Mouse (Mus musculus) c-Kit-positive CD71-positive TER-119-negative erythroid progenitor cells, embryonic 14.5 days (primary cell): ENCODE results near the gene Gm13290.
A peak's percentile ranks its signal among the peaks of the same experiment; 100 is the strongest.
"Not testable (repeated sequence)": the region's sequence is repeated elsewhere in the genome, so short reads cannot be mapped to it uniquely, and the experiment has no call there.

ENCODE experiments used
- DNase-seq: peaks from one replicate; pipeline ENCODE4 v3.0.0-alpha.2; 2013; ENCODE audit warnings: low read depth

Gm13290 gene

DNA sequence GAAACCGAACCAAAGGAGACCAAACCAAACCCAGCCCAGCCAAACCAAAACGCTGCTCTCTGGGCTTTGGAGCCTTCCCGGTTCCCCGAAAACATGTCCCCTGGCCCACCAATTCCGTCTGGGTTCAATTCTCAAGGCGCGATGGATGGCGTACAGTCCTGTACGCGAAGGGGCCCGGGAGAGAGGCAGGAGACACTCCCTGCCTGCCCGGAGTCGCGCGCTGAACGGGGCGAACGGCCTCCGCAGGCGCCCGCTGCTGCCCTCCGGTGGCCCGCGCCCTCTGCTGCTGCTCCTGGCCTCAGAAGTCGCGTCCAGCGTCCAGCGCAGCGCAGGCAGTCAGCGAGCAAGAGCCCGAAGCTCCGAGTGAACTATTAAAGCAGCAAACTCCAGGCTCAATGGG lies at the start of gene Gm13290:
Gm13290 (plus strand) TSS at position 301 of the 400 bp plus-strand sequence.
- not testable (repeated sequence) for DNase-seq

- no peak for DNase-seq
Observed at GRCm38 (mm10) chr4:88726727-88727126, 46.9 kb upstream of the Gm13290 start.

GRCm38 (mm10) chr4:88727324-88727723 lies 46.3 kb upstream of the Gm13290 start:
- no peak for DNase-seq

- DNase-seq = peak; percentile 35
Observed at GRCm38 (mm10) chr4:88738480-88738879, 35.2 kb upstream of the Gm13290 start.

DNA sequence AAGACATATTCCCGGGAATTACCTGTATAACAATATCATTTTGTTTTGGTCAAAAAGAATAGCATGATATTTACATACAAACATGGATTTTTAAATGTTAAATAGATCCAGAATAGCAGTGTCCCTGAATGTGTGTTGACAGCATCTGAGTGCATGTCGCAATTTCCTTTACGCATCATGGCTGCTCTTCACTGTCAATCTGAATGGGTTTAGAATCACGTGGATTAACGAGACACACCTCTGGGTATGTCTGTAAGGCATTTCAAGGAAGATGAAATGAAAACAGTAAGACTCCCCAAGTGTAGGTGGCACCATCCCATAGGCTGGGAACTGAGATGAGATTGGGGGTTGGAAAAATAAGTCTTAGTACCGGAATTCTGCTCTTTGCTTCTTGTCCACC lies 34.6 kb upstream of the Gm13290 start:
- no peak for DNase-seq

GRCm38 (mm10) chr4:88741426-88741825 lies 32.2 kb upstream of the Gm13290 start:
- DNase-seq = no peak

- DNase-seq = no peak
Observed at GRCm38 (mm10) chr4:88742771-88743371, 30.8 kb upstream of the Gm13290 start.

DNA sequence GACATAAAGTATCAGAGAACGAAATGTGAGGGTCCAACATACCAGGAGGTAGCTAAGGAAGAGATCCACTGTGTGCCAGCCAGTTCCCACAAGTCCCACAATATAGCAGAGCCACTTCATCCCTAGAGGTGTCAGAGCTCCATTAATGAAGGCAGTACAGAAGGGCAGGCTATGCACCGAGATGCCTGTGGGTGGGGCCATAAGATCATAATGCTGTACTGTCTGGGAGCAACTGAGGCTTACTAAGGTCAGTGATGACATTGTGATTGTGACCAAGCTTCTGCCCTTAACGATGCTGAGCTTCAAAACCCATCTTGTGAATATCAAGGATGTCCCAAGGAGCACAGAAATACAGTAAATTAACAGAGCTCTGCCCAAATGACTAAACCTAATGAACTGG lies 29.4 kb upstream of the Gm13290 start:
- no peak for DNase-seq

DNA sequence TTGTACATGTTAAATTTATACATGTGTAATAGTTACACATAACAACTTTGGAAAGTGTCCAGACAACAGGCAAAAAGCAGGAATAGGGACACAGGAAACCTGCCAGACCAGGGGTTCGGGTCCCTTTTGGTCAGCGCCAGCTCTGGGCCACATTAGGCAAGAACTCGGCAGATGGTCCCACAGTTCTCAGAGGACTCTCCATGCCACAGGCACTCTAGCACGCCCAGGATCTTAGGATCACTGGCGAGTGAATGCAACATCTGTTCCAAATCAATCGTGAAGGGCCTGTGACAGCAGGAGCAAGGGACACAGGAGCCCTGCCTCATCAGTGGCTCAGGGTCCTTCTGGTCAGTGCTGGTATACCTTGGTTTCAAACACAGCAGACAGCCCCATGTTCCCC lies 23.7 kb upstream of the Gm13290 start:
- no peak for DNase-seq

GRCm38 (mm10) chr4:88754818-88755340 lies 18.8 kb upstream of the Gm13290 start, which contains the start of gene Gm13271:
Gene Gm13271, plus strand, starts transcription at chr4:88754868.
- DNase-seq = not testable (repeated sequence)

DNA sequence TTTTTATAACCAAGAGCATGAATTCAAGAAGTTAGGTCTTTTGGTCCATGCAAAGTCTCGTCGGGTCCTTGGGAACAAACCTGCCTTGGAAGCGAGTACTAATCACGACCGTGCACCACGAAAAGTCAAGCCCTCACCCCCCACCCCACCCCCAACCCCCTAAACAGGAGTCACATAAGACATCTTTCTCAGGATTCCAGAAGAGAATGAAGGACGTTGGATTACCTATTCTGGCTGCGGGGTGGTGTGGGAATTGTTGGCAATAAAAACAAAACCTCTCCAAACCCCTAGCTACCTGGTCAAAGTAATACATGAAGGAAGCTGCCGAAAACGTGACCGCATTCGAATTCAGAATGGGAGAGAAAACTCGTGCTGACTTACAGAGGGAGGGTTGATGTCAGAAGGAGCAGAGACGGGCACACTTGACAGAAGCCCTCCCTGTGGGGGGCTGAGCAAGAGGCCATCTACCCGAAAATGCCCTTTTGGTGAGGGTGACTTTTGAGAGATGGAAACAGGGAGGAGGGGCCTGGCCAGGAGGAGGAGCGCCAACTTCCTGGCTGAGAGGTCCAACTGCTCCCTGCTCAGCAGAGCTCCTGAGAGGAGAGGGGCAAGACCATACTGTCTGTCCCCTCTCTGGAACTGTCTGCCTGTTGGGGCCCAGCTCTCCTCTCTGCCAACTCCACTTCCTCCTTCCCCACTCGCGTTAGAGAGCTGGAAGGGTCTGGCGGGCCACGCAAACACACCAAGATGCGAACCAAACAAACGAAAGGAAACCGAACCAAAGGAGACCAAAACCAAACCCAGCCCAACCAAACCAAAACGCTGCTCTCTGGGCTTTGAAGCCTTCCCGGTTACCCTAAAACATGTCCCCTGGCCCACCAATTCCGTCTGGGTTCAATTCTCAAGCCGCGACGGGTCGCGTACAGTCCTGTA lies 16.8 kb upstream of the Gm13290 start:
- not testable (repeated sequence) for DNase-seq

- not testable (repeated sequence) for DNase-seq
Observed at GRCm38 (mm10) chr4:88757628-88758031, 16.0 kb upstream of the Gm13290 start.

DNA sequence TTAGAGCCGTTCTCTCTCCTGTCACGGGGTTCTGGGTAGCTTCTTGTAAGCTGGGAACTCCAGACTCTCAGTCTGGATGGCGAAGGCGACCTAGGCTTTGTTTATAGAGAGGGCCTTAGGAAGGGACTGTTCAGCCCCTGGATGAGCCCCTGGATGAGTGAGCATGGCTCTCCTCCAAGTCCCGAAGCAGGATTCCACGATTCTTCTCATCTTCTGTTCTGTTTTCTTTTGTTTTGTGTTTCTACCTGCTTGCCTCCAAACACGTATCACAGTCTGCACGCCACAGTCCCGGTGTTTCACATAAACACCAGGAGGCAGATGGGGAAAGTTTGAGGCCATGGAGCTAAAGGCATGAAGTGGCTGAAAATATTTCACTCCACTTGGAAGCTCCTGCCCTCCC lies 14.9 kb upstream of the Gm13290 start:
- DNase-seq = not testable (repeated sequence)

- not testable (repeated sequence) for DNase-seq
Observed at GRCm38 (mm10) chr4:88759610-88760268, 13.9 kb upstream of the Gm13290 start, which contains the start of gene Gm13283. Gene Gm13283, plus strand, starts transcription at chr4:88760119.

GRCm38 (mm10) chr4:88760431-88760830 lies 13.2 kb upstream of the Gm13290 start:
- not testable (repeated sequence) for DNase-seq

- DNase-seq = not testable (repeated sequence)
Observed at GRCm38 (mm10) chr4:88761776-88762175, 11.9 kb upstream of the Gm13290 start.

- not testable (repeated sequence) for DNase-seq
Observed at GRCm38 (mm10) chr4:88762341-88762740, 11.3 kb upstream of the Gm13290 start.

DNA sequence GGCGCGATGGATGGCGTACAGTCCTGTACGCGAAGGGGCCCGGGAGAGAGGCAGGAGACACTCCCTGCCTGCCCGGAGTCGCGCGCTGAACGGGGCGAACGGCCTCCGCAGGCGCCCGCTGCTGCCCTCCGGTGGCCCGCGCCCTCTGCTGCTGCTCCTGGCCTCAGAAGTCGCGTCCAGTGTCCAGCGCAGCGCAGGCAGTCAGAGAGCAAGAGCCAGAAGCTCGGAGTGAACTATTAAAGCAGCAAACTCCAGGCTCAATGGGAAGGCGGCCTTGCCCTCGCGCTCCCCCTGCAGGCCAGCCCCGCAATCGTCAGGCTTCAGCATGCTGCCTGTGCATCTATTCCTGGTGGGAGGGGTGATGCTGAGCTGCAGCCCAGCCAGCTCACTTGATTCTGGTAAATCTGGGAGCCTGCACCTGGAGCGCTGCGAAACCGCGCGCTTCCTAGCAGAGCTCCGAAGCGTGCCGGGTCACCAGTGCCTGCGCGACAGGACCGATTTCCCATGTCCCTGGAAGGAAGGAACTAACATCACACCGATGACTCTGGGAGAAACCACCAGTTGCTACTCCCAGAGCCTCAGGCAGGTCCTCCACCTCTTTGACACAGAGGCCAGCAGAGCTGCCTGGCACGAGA lies 10.1 kb upstream of the Gm13290 start:
- DNase-seq = not testable (repeated sequence)

GRCm38 (mm10) chr4:88776622-88777021 lies 3.0 kb downstream of the Gm13290 start, which contains the start of gene Gm13289:
Gene Gm13289, plus strand, starts transcription at chr4:88776922.
- not testable (repeated sequence) for DNase-seq

- DNase-seq = not testable (repeated sequence)
Observed at GRCm38 (mm10) chr4:88779550-88779949, 5.9 kb downstream of the Gm13290 start, which contains the start of gene Gm13272. Gene Gm13272, plus strand, starts transcription at chr4:88779850.

DNA sequence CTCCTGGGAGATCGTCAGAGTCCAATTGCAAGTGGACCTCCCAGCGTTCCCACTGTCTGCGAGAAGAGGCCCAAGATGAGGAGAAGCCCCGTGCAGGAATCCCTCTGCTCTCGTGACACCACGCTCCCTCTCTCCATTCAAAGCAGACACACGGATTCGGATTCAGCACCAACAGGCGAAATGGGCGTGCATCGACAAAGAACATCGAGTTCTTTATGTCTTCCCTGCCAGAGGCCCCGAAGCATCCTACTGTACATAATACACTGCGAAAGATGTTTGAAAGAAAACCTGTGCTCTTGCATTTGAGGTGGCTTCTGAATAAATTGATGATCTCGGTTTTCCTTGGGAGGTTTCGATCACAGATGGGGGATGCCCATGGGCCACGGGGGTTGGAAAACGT lies 6.7 kb downstream of the Gm13290 start:
- not testable (repeated sequence) for DNase-seq
